Comparison of ENCODE assay signal across 8 mouse cellular contexts in genomic region chr7:34169454-34169853, GRCm38 (mm10). TPM values are rescaled to one million over a fixed set of nuclear protein-coding genes. Genes with fewer than 3 reads are reported as not detected.
A peak's percentile ranks its signal among the peaks of the same experiment; 100 is the strongest.
DNase-seq lines count a peak whose midpoint lies in the region; ATAC-seq lines count a peak whose summit lies in the region.

Gene Uba2 (minus strand): TSS chr7:34169599.

- no peaks in the 10 kb centered on the region for H3K9me3 ChIP-seq in kidney, embryonic 15.5 days (replicated peaks)
- H3K9me3 ChIP-seq in forebrain, embryonic 16.5 days (ENCODE audit: control insufficient read depth, low read length): no peaks in the 10 kb centered on the region
- no peaks in the 10 kb centered on the region for H3K9me3 ChIP-seq in hindbrain, embryonic 14.5 days (ENCODE audit: control insufficient read depth, low read length)
- H3K9me3 ChIP-seq in liver, embryonic 16.5 days (replicated peaks; ENCODE audit: control insufficient read depth, low read length): no peaks in the 10 kb centered on the region

- peak within 1 kb of the TSS; percentile 98 for H3K4me3 ChIP-seq in kidney, embryonic 15.5 days (replicated peaks)
- peak within 1 kb of the TSS; percentile 96 for H3K4me3 ChIP-seq in forebrain, embryonic 16.5 days (replicated peaks; ENCODE audit: low read length)
- H3K4me3 ChIP-seq in hindbrain, embryonic 14.5 days (replicated peaks; ENCODE audit: low read length): peak within 1 kb of the TSS; percentile 89
- peak within 1 kb of the TSS; percentile 99 for H3K4me3 ChIP-seq in liver, embryonic 16.5 days (ENCODE audit: low read depth, low read length)

- no peak for ATAC-seq in kidney, embryonic 15.5 days (replicated peaks; ENCODE audit: low FRiP score)
- no peak for ATAC-seq in forebrain, embryonic 16.5 days
- ATAC-seq in hindbrain, embryonic 14.5 days (ENCODE audit: low FRiP score): no peak
- no peak for ATAC-seq in liver, embryonic 16.5 days (ENCODE audit: low read depth)

- H3K36me3 ChIP-seq in kidney, embryonic 15.5 days: peaks cover 16% of the 10 kb centered on the region
- 0 out of 2 replicates have a peak, but pooled peaks cover 4% of the 10 kb centered on the region for H3K36me3 ChIP-seq in forebrain, embryonic 16.5 days (ENCODE audit: control insufficient read depth, insufficient read depth)
- peaks cover 10% of the 10 kb centered on the region for H3K36me3 ChIP-seq in hindbrain, embryonic 14.5 days (replicated peaks; ENCODE audit: control insufficient read depth, insufficient read depth)
- peaks cover 9% of the 10 kb centered on the region for H3K36me3 ChIP-seq in liver, embryonic 16.5 days (ENCODE audit: control insufficient read depth, insufficient read depth)

- no peaks in the 10 kb centered on the region for H3K27me3 ChIP-seq in kidney, embryonic 15.5 days
- H3K27me3 ChIP-seq in forebrain, embryonic 16.5 days (replicated peaks; ENCODE audit: control insufficient read depth, insufficient read depth, low read length): no peaks in the 10 kb centered on the region
- H3K27me3 ChIP-seq in hindbrain, embryonic 14.5 days (ENCODE audit: control insufficient read depth, insufficient read depth, low read length): no peaks in the 10 kb centered on the region
- no peaks in the 10 kb centered on the region for H3K27me3 ChIP-seq in liver, embryonic 16.5 days (ENCODE audit: control insufficient read depth, insufficient read depth, low read depth, low read length)

- DNase-seq in kidney, postnatal 10 days: no peak
- peak; percentile 90 for DNase-seq in ZHBTc4 (ENCODE audit: low read depth, low spot score)
- DNase-seq in hindbrain, embryonic 14.5 days (ENCODE audit: low spot score): no peak
- no peak for DNase-seq in right cerebral cortex, postnatal 4 days
- no peak for DNase-seq in thymus, postnatal 14 days

- peak within 1 kb of the TSS; percentile 99 for H3K9ac ChIP-seq in kidney, embryonic 15.5 days
- peak within 1 kb of the TSS; percentile 95 for H3K9ac ChIP-seq in forebrain, embryonic 16.5 days (replicated peaks; ENCODE audit: low read depth, low read length)
- H3K9ac ChIP-seq in hindbrain, embryonic 14.5 days: peak within 1 kb of the TSS; percentile 91
- H3K9ac ChIP-seq in liver, embryonic 16.5 days (ENCODE audit: low read depth, low read length): peak within 1 kb of the TSS; percentile 98

- peak within 1 kb of the TSS; percentile 93 for H3K27ac ChIP-seq in kidney, embryonic 15.5 days
- peak within 1 kb of the TSS; percentile 83 for H3K27ac ChIP-seq in forebrain, embryonic 16.5 days (ENCODE audit: low read length)
- peak within 1 kb of the TSS; percentile 84 for H3K27ac ChIP-seq in hindbrain, embryonic 14.5 days
- H3K27ac ChIP-seq in liver, embryonic 16.5 days (ENCODE audit: low read length): no peak within 1 kb of the TSS

- 85% methylated on average over 3 of the region's 3 CpGs for WGBS in kidney, embryonic 15.5 days
- 82% methylated on average over 3 of the region's 3 CpGs for WGBS in forebrain, embryonic 16.5 days
- WGBS in hindbrain, embryonic 14.5 days: 83% methylated on average over 3 of the region's 3 CpGs
- 69% methylated on average over 3 of the region's 3 CpGs for WGBS in liver, embryonic 16.5 days (ENCODE audit: insufficient replicate concordance)

- peak within 1 kb of the TSS; percentile 74 for H3K4me2 ChIP-seq in kidney, embryonic 15.5 days
- peak within 1 kb of the TSS; percentile 98 for H3K4me2 ChIP-seq in forebrain, embryonic 16.5 days (ENCODE audit: low read length)
- peak within 1 kb of the TSS; percentile 78 for H3K4me2 ChIP-seq in hindbrain, embryonic 14.5 days (replicated peaks)
- peak within 1 kb of the TSS; percentile 89 for H3K4me2 ChIP-seq in liver, embryonic 16.5 days (ENCODE audit: low read depth, low read length)

- H3K4me1 ChIP-seq in kidney, embryonic 15.5 days: peaks cover 9% of the 10 kb centered on the region
- peaks cover 17% of the 10 kb centered on the region for H3K4me1 ChIP-seq in forebrain, embryonic 16.5 days (replicated peaks; ENCODE audit: control insufficient read depth, insufficient read depth, low read length)
- H3K4me1 ChIP-seq in hindbrain, embryonic 14.5 days (replicated peaks; ENCODE audit: control insufficient read depth, insufficient read depth, low read length): peaks cover 11% of the 10 kb centered on the region
- peaks cover 14% of the 10 kb centered on the region for H3K4me1 ChIP-seq in liver, embryonic 16.5 days (ENCODE audit: control insufficient read depth, low read depth, low read length)

RNA-seq across cellular contexts. Expression of gene Uba2, which starts in this region (rescaled TPM):
- 221 and 223 TPM in 2 replicates for polyA plus RNA-seq in kidney, embryonic 15.5 days (2015; fragmentation: Nextera tagmentation; extraction: Ambion mirVana)
- polyA plus RNA-seq in forebrain, embryonic 16.5 days (2015; fragmentation: Nextera tagmentation; extraction: Ambion mirVana): 197 and 220 TPM in 2 replicates
- 164 and 177 TPM in 2 replicates for polyA plus RNA-seq in hindbrain, embryonic 14.5 days (2014; fragmentation: Nextera tagmentation; extraction: Ambion mirVana)
- polyA plus RNA-seq in liver, embryonic 16.5 days (2015; fragmentation: Nextera tagmentation; extraction: Ambion mirVana): 69.6 and 81.1 TPM in 2 replicates
